Mouse (Mus musculus): ENCODE data around the gene Prm2.

The Prm2 gene

DNA sequence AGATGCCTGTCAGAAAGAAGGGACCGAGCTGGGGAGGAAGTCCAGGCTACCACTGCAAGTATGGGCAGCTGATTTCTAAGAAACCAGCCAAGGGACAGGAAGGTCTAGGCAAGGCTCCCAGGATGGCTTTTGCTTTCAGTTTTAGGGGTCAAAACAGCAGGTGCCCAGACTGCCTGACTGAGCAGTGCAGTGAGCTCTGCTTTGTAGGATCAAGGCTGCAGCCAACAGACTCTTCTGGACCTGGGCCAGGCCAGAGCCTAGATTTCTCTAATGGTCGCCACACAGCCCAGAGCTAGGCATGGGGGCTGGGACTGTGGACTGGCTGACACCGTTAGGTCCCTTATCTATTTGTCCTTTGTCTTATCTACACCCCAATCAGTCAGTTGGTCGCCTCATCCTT is 21.2 kb downstream of the Prm2 start:
- no peak for ATAC-seq (ENCODE audit: low TSS enrichment)

DNA sequence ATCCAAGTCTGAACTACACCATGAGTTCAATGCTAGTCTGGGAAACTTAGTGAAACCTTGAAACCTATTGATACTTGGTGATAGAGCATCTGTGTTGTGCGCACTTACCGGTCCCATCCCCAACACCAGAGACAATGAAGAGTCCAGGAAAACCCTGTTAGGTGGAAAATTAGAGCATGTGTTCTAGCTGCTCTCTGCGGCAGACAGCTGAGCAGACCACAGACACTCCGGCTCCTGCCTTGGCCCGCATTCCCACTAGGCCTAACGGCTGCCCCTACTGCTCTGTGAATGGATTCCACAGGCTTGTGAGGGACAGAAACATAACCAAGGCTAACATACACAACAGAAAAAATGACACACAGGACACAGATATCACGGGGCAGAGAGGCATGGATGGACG is 22.4 kb downstream of the Prm2 start:
- ATAC-seq (ENCODE audit: low TSS enrichment) = no peak

DNA sequence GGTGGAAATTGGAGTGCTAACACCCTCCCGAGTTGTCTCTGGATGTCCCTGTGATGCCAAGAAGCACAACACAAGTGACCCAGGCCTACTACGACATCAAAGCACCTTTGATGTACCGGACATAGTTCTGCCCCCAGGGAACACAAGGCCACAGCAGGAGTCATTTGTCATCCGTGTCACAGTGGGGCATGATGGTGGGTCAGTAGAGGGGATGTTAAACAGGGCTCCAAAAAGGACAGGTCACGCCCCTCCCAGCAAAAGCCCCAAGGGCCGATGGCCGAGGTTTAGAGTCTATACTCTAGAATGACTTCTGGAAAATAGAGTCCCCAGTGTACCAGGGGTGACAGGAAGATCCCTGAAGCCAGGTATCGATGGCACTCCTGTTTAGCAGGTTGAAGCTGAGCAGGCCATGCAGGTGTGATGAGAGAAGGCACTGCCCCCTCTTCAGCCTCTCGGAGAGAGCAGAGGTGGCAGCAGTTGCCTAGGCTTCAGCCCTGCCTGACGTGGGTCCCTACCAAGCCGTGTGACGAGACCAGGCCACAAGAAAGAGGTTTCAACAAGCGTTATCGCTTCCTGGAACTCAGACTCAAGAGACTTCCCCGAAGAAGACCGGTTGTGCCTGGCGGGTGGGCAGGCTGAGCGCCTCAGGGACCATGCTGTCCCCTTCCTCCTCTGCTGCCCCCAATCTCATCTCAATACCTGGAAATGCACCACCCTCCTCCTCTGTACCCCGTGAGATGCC is 24.0 kb downstream of the Prm2 start:
- ATAC-seq (ENCODE audit: low TSS enrichment) = no peak

DNA sequence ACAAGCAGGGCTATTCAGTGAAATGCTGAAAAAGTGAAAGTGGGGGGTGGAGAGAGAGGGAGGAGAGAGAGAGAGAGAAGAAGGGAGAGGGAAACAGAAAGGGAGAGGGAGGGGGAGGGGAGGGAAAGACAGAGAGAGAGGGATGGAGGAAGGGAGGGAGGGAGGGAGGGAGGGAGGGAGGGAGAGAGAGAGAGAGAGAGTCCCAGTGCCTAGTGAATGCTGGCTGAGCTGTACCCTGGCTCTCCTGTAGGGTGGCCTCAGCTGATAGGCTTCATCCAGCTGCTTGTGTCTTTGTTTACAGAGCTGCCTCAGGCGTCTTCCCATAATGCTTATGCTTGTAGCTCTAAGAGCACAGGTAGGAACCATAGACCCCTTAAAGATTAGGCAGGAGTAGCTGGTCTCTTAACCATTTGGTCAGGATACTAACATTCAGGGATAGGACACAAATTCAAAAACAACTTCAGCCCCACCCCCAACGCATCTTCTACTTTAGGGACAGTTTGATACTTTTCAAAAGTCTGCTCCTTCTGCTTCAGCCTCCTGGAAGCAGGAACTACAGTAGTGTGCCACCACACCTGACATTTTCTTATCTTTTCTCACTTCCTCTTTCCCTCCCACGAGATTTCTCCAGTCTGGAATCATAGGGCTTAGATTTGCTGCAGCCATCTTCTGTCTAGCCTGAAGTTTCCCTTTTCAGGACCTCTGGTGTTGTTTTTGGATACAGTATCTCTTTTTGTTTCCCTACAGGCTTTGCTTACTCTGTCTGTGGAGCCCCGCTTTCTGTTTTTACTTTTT is 25.2 kb downstream of the Prm2 start:
- ATAC-seq (ENCODE audit: low TSS enrichment) = no peak

DNA sequence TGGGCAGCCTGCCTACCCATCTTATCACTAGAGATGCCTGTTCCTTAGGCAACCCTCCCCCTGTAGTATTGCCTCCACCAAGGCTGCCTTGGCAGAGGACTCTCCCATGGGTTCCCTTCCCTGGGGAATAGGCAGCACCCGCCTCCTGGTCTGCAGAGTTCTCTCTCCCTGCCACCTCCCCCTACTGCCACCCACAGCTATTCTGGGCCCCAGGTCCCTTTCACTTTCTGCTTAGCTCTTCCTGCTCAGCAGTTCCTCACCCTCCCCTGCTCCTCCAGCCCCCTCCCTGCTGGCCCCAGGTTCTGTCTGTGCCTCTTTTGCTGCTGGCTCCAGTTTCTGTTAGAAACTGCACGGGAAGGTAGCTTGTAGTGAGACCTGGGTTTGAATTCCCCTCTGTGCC is 26.3 kb downstream of the Prm2 start:
- ATAC-seq (ENCODE audit: low TSS enrichment) = peak; percentile 97

DNA sequence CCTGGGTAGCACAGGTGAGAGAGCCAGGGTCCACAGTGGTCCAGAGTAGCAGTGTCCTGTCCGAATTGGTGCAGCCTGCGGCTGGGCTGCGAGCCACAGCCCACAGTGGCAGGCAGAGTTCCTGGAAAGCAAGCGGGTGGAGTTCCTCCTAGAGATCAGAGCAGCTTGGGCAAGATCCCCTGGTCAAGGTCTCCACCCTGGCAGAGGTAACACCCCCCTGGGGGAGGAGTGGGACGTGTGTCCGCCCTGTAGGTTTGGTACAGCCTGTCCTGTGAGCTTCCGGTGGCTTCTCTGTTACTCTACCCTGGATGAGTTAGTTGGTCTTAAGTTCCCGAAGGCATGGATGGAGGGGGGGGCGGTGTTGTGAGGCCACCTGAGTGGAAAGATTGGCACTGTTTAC is 27.1 kb downstream of the Prm2 start:
- ATAC-seq (ENCODE audit: low TSS enrichment) = no peak

DNA sequence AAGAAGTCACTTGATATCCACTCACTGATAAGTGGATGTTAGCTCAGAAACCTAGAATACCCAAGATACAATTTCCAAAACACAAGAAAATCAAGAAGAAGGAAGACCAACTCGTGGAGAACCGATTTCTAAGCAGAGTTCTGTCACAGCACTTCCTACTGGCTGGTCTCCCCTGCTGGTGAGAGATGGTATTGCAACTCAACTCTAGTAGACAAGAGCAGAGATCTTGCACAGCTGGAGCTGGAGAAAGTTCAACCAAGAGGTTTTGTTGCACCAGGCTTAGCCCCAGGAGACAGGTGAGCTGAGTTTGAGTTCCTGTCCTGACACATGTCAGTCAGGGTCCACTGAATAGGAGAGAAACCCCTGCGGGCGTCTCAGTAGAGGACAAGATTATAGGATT is 28.8 kb downstream of the Prm2 start:
- peak; percentile 57 for ATAC-seq (ENCODE audit: low TSS enrichment)

DNA sequence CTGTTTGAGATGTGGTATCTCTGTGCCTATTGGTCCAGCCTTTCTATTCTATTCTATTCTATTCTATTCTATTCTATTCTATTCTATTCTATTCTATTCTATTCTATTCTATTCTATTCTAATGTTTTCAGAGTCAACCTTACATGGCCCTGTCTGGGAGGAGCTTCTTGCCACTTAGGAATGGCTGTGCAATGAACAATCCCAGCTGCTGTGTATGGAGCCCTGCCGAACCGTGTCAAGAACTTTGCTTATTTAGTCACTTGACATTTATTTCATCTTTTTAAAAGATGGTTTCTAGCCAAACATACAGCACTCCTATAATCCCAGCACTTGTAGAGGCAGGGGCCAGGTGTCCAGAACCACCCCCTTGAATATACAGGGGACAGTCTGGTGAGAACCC is 31.6 kb downstream of the Prm2 start:
- ATAC-seq (ENCODE audit: low TSS enrichment) = no peak

DNA sequence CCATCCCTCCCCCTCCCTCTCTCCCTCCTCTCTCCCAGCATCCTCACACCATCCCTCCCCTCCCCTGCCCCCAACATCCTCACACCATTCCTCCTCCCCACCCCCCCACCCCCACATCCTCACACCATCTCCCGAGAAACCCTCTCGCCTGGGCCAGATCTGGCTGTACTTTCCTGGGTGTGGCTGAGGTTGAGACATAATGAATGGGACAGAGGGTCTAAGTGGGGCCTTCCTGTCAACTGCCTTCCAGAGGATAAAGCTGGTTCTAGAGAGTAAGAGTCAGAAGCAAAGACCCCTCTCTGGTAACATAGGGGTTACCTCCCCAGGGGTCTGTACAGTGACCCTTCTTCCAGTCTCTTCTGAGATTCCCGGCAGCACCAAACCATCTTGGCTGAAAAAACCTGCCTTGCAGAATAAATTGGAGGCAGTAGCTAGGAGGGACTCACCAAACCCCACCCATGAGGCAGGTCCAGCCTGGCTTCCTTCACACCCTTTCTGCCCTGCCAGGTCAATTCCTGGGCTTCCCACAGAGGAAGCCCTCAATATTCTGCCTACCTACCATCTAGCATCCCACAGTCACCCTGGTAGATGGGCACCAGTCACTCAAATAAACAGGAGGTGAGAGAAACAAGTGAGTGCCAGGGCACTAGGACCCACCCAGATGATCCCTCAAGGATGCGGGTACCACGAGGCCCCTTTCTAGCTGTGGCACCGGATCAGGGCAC is 32.2 kb downstream of the Prm2 start:
- no peak for ATAC-seq (ENCODE audit: low TSS enrichment)

DNA sequence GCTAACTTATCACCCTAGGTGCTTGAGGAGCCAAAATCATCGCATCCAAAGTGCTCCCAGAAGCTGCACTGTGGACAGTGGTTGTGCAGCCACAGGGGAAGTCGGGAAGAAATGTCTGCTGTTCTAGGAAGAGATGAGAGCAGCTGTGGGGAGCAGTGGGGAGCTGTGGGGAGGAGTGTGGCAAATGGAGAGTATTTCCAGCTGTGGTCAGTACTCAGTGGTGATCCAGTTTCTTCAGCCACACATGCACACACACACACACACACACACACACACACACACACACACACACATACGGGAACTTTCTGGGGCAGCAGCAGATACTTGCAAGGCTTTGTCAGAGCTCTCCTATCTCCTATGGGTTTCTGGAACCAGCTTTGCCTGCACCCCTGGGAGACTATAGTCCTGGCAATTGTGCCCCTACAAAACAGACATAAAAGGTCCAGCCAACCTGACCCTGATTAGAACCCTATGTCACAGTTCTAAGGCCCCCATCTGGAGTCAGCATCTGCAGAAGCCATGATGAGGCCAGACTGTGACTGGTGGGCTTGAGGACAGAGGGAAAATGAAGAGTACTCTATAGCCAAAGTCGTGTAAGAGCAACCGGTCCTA is 33.3 kb downstream of the Prm2 start:
- ATAC-seq (ENCODE audit: low TSS enrichment) = no peak

DNA sequence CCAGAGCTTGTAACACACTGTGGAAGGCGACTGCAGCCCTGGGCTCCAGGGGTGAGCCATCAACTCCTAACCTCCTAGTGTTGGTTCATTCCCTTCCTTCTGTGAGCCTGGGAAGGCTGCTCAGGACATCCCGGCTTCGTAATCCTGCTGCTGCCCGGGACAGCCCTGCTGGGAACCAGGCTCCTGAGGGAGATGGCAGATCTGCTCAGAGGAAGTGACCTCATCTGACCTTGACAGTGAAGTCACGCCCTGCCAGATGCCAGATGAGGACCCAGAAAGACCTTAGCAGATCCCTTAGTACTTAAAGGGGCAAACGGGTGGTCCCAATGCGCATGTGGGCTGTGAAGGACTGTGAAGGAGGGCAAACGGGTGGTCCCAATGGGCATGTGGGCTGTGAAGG is 34.8 kb downstream of the Prm2 start:
- no peak for ATAC-seq (ENCODE audit: low TSS enrichment)

DNA sequence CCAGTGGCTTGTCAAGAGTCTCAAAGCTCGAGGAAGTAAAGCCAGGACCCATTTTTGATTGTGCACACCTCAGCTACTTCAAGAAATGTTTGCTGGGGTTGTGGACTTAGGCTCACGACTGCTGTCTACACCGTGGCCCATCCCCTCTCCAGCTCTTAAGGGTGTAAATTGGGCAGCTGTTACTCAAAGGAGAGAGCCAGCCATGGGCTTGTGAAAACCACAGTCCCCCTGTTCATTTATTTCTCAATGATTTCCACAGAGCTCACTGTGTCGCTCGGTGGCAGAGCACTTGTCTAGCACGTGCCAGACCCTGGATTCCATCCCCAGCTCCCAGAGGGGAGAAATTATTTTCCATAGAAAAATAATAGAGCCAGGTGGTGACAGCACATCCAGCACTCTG is 39.8 kb downstream of the Prm2 start:
- ATAC-seq (ENCODE audit: low TSS enrichment) = no peak

DNA sequence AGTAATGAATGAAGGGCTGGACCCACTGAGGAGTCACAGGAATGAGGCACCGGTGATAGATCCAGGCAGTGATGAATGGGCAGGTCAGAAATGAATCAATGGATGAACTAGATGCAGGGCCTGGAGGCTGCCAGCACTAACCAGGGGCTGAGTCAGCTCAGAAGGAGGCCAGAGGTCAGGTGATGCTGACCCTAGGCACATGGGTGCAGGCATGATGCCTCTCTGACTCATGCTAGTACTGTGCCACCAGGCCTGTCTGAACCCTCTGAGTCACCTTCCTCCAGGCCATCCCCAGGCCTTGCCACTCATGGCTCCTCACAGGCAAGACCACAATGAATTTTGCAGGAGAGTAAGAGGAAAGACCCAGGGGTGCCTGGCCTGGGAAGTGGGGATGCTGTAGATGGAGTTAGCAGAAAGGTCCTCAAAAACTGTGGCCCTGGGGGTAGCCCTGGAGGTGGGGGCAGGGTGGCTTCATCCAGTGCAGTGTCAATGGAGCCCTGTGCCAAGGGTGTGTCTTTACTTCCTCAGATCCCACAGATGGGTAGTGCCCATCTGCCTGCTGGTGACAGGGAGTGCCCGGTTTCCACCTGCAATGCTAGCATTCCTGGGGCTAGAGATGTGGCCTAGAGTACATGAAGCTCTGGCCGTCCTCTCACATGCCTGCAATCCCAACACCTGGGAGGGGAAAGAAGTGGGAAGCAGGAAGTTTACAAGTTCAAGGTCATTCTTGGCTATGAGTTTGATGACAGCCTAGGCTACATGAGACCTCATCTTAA is 41.2 kb downstream of the Prm2 start:
- ATAC-seq (ENCODE audit: low TSS enrichment) = no peak

DNA sequence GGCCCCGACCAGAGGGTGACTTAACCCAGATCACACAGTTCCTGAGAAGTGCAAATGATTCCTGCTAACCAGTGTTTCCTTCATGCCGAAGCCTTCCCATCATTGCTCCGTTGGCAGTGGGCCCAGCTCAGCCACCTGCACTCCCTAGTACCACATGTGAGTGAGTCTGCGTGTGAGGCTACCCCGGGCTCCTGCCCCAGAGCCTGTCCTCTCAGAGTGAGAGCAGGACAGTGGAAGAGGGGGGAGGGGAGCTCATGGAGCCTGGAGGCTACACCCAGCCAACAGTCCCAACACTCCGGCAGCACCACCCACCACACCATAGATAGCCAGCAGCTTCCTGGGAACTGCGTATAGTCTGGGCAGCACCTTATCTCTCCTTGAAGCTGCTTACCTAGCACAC is 46.1 kb downstream of the Prm2 start:
- peak; percentile 60 for ATAC-seq (ENCODE audit: low TSS enrichment)

DNA sequence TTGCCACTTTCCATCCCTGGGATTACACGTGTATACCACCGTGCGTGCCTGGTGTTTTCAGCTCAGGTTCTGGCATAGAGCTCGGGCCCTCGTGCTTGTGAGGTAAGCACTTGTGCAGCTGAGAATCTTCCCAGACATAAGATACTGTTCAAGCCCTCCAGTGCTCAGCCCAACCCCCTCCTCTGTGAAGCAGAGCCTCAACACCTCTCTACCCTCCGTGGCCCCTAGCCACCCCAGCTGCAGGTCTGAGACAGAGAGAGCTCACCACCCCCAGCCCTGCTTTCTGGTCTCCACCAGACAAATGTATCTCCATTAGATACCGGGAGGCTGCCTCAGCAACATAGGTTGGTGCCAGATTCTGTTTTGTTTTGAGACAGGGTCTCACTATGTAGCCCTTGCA is 46.7 kb downstream of the Prm2 start:
- no peak for ATAC-seq (ENCODE audit: low TSS enrichment)
